Mouse (Mus musculus) C2C12 (cell line): ENCODE results near the gene Rarg.

Experiments
- CTCF ChIP-seq: IDR thresholded peaks from one replicate; pipeline ENCODE4 v1.5.1; 2011; ENCODE audit not compliant: control insufficient read depth, insufficient read depth, insufficient read length
- USF1 ChIP-seq: IDR thresholded peaks from one replicate; pipeline ENCODE4 v1.6.1; 2011; ENCODE audit warnings: low read depth, mild to moderate bottlenecking, control low read depth, moderate library complexity

- no peak for TF ChIP-seq CTCF
- no peak for TF ChIP-seq USF1
Measured at GRCm38 (mm10) chr15:102238543-102239259, 18.6 kb downstream of the Rarg start.
